Mouse (Mus musculus) intestine, postnatal 0 days (tissue): ENCODE measurements around the gene Psg19. TPM values are rescaled to one million over a fixed set of nuclear protein-coding genes. Genes with fewer than 3 reads are reported as not detected.
A peak's percentile ranks its signal among the peaks of the same experiment; 100 is the strongest.
"Not testable (repeated sequence)": the region's sequence is repeated elsewhere in the genome, so short reads cannot be mapped to it uniquely, and the experiment has no call there.

Experiments
- ATAC-seq: fragments of 200-750 bp; cut with Nextera tagmentation; 2 replicates; pipeline ENCODE4 v1.8.0; 2017; ENCODE audit warnings: mild to moderate bottlenecking, moderate TSS enrichment, moderate library complexity
- H3K27ac ChIP-seq: fragments of 300-500 bp; sonication (generic); 2 replicates; pipeline ENCODE4 v1.5.1; 2014; ENCODE audit warnings: mild to moderate bottlenecking, low read depth, low read length, moderate library complexity
- H3K27me3 ChIP-seq: fragments of 300-500 bp; sonication (generic); replicated peaks from 2 replicates; pipeline ENCODE4 v1.6.1; 2014; ENCODE audit warnings: low read length, mixed read lengths; ENCODE audit not compliant: control insufficient read depth, insufficient read depth
- H3K36me3 ChIP-seq: fragments of 300-500 bp; sonication (generic); 2 replicates; pipeline ENCODE4 v1.6.1; 2014; ENCODE audit warnings: mild to moderate bottlenecking, moderate library complexity; ENCODE audit not compliant: control insufficient read depth, insufficient read depth
- H3K4me1 ChIP-seq: fragments of 300-500 bp; sonication (generic); replicated peaks from 2 replicates; pipeline ENCODE4 v1.6.1; 2014; ENCODE audit warnings: antibody characterized with exemption, low read length, mixed read lengths; ENCODE audit not compliant: control insufficient read depth, insufficient read depth
- H3K4me2 ChIP-seq: fragments of 300-500 bp; sonication (generic); replicated peaks from 2 replicates; pipeline ENCODE4 v1.6.1; 2014; ENCODE audit warnings: low read depth, mild to moderate bottlenecking, moderate library complexity
- H3K4me3 ChIP-seq: fragments of 300-500 bp; sonication (generic); 2 replicates; pipeline ENCODE4 v1.5.1; 2014; ENCODE audit warnings: low read depth, low read length
- H3K9ac ChIP-seq: fragments of 300-500 bp; sonication (generic); 2 replicates; pipeline ENCODE4 v1.6.1; 2014; ENCODE audit warnings: mild to moderate bottlenecking, low read depth, low read length
- H3K9me3 ChIP-seq: fragments of 300-500 bp; sonication (generic); 2 replicates; pipeline ENCODE4 v1.6.1; 2016; ENCODE audit warnings: mixed run types; ENCODE audit not compliant: control insufficient read depth
- CTCF ChIP-seq: sonication (generic); IDR thresholded peaks from 2 replicates; pipeline ENCODE4 v1.5.1; 2016; ENCODE audit warnings: low read depth, mild to moderate bottlenecking, control low read depth, antibody characterized with exemption, moderate library complexity
- WGBS: fragments of 180-500 bp; shearing (Covaris S2); extraction: QIAGEN DNeasy Blood & Tissue Kit; methylation state at CpG from one replicate; pipeline ENCODE4 v1.1.7; 2014; 5-methylcytosine and 5-hydroxymethylcytosine counted together
- polyA plus RNA-seq: library from polyadenylated mRNA; unstranded; fragments of >200 nt; fragmentation: Nextera tagmentation; extraction: Ambion mirVana; gene quantifications from 2 replicates; pipeline ENCODE4 v1.2.1, GENCODE M21; 2015

The Psg19 gene
- polyA plus RNA-seq, 1 experiment from 2014 or later = not detected

- H3K9me3 ChIP-seq = no peaks in the 10 kb centered on the region
- TF ChIP-seq CTCF = no peak
- no peak overlapping the region for H3K27ac ChIP-seq
- 0 out of 2 replicates have a peak, but pooled peaks cover 6% of the 10 kb centered on the region for H3K27me3 ChIP-seq
- no peaks in the 10 kb centered on the region for H3K4me1 ChIP-seq
- ATAC-seq = no peak
- no peak overlapping the region for H3K4me3 ChIP-seq
- WGBS = 25% methylated on average over 6 of the region's 6 CpGs
- H3K4me2 ChIP-seq = no peak overlapping the region
- H3K36me3 ChIP-seq = no peaks in the 10 kb centered on the region
- no peak overlapping the region for H3K9ac ChIP-seq
Observed at GRCm38 (mm10) chr7:18748994-18749895, 49.1 kb downstream of the Psg19 start.

GRCm38 (mm10) chr7:18747420-18747819 is 50.9 kb downstream of the Psg19 start:
- not testable (repeated sequence) for H3K27ac ChIP-seq, H3K27me3 ChIP-seq, H3K9ac ChIP-seq, H3K4me3 ChIP-seq, H3K9me3 ChIP-seq, H3K4me2 ChIP-seq, H3K4me1 ChIP-seq, ATAC-seq, H3K36me3 ChIP-seq
- 73% methylated on average over 2 of the region's 2 CpGs for WGBS

GRCm38 (mm10) chr7:18746189-18746860 is 52.0 kb downstream of the Psg19 start:
- Histone ChIP-seq H3K4me3 (peak overlapping the region; percentile 23), H3K27me3 (0 out of 2 replicates have a peak, but pooled peaks cover 6% of the 10 kb centered on the region), H3K27ac (peak overlapping the region; percentile 50; the same call in 1 of the 2 replicates), H3K9ac (no peak overlapping the region), H3K36me3 (no peaks in the 10 kb centered on the region), H3K4me2 (peak overlapping the region; percentile 63), H3K4me1 (no peaks in the 10 kb centered on the region), H3K9me3 (no peaks in the 10 kb centered on the region)
- 10% methylated on average over 20 of the region's 20 CpGs for WGBS
- peak; percentile 45; the same call in 1 of the 2 replicates for ATAC-seq
- TF ChIP-seq CTCF = 0 out of 2 replicates have a peak, but pooled peaks have one; percentile 19

Other genes starting within 250 kb of the Psg19 start
- not detected in 2 replicates for gene Psg27, start 231.2 kb downstream of the Psg19 start, polyA plus RNA-seq
- not detected in 2 replicates for gene Psg23, start 182.0 kb downstream of the Psg19 start, polyA plus RNA-seq
- not detected in 2 replicates for gene Psg21, start 141.8 kb downstream of the Psg19 start, polyA plus RNA-seq
- not detected in 2 replicates for gene Psg20, start 112.3 kb downstream of the Psg19 start, polyA plus RNA-seq
- not detected in 2 replicates for gene Psg22, start 80.4 kb downstream of the Psg19 start, polyA plus RNA-seq
- not detected in 2 replicates for gene Psg17, start 23.1 kb upstream of the Psg19 start, polyA plus RNA-seq
- gene Mill2, start 41.4 kb upstream of the Psg19 start, polyA plus RNA-seq = 0.72 and 1.4 TPM in 2 replicates
- 141 and 155 TPM in 2 replicates for gene Pglyrp1, start 72.8 kb upstream of the Psg19 start, polyA plus RNA-seq
- 13.5 and 15.1 TPM in 2 replicates for gene Ccdc61, start 111.9 kb upstream of the Psg19 start, polyA plus RNA-seq
- 0.18 and 0.24 TPM in 2 replicates for gene Nova2, start 127.4 kb upstream of the Psg19 start, polyA plus RNA-seq
- not detected in 2 replicates for gene Nanos2, start 188.9 kb upstream of the Psg19 start, polyA plus RNA-seq
- 1.1 and 1.2 TPM in 2 replicates for gene Mypop, start 192.7 kb upstream of the Psg19 start, polyA plus RNA-seq
- gene Irf2bp1, start 205.5 kb upstream of the Psg19 start, polyA plus RNA-seq = 11.4 and 11.9 TPM in 2 replicates
- 11.8 and 12.4 TPM in 2 replicates for gene Foxa3, start 225.0 kb upstream of the Psg19 start, polyA plus RNA-seq
- 8.9 and 9.1 TPM in 2 replicates for gene Sympk, start 225.9 kb upstream of the Psg19 start, polyA plus RNA-seq